Mouse (Mus musculus) MEL (cell line): ENCODE data around the gene Ankrd35.

Experiments
- EP300 ChIP-seq, 2 experiments: IDR thresholded peaks; 2 replicates each; pipeline ENCODE4 v1.6.1; 2011; ENCODE audit warnings: improper control_type of control experiment in 2 of 2, low read length in 2 of 2, low read depth in 1 of 2, mild to moderate bottlenecking in 1 of 2
- GATA1 ChIP-seq: IDR thresholded peaks from 2 replicates; pipeline ENCODE4 v1.6.1; 2011; ENCODE audit warnings: low read depth, low read length, improper control_type of control experiment
- MEF2A ChIP-seq: IDR thresholded peaks from 2 replicates; pipeline ENCODE4 v1.6.1; 2014; ENCODE audit warnings: low read depth, mild to moderate bottlenecking, inconsistent platforms, low read length, improper control_type of control experiment; ENCODE audit not compliant: poor library complexity, insufficient replicate concordance, severe bottlenecking; ENCODE audit errors: extremely low read depth
- USF1 ChIP-seq: IDR thresholded peaks from 2 replicates; pipeline ENCODE4 v1.6.1; 2014; ENCODE audit warnings: low read depth, mild to moderate bottlenecking, inconsistent platforms, low read length, improper control_type of control experiment, moderate library complexity

DNA sequence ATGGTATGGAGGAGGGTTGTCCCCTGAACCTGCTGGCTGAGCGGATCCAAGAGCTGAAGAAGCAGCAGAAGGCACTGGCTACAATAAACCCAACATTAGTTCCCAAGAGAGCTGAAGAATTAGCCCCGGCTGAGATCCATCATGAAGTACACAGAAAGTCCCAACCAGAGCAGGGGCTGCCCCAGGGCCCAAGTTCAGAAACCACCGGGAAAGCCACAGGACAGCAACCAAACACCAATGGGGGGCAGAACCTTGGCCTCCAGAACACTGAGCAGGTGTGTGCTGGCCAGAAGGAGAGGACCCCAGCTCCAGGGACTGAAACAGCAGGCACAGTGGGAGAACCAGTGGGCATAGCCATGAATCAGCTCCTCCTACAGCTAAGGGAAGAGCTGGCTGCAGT lies 13.6 kb downstream of the Ankrd35 start:
- TF ChIP-seq MEF2A = no peak
- TF ChIP-seq GATA1 = no peak
- TF ChIP-seq USF1 = no peak
- no peak for TF ChIP-seq EP300 (IDR thresholded peaks at IDR 0.05; ENCODE audit: low read depth in 1 of 2, low read length in 2 of 2)
